In genomic region chr17:12865407-12865806, GRCm38 (mm10) we compare ENCODE assay signal across 26 mouse cellular contexts. TPM values are rescaled to one million over a fixed set of nuclear protein-coding genes. Genes with fewer than 3 reads are reported as not detected.
"Had no signal": no experiment of that assay in that cellular context is flagged by ENCODE, and none has a peak within 500 bp of the region (broad histone marks: within the 10 kb centered on the region; RNA-seq: fewer than 3 reads in every experiment).

No protein-coding gene starts in this region.

- H3K4me2 ChIP-seq: limb, embryonic 12.5 days; limb, embryonic 15.5 days; liver, embryonic 11.5 days; lung, embryonic 15.5 days; midbrain, embryonic 13.5 days; neural tube, embryonic 12.5 days; neural tube, embryonic 15.5 days had no signal

- H3K27ac ChIP-seq: limb, embryonic 12.5 days; limb, embryonic 15.5 days; liver, embryonic 14.5 days; lung, embryonic 15.5 days; midbrain, embryonic 10.5 days; midbrain, embryonic 13.5 days; neural tube, embryonic 12.5 days; neural tube, embryonic 15.5 days had no signal

- H3K4me1 ChIP-seq: midbrain, embryonic 10.5 days; midbrain, embryonic 13.5 days; neural tube, embryonic 12.5 days; neural tube, embryonic 15.5 days had no signal

- H3K9me3 ChIP-seq: limb, embryonic 12.5 days; limb, embryonic 15.5 days; lung, embryonic 15.5 days; midbrain, embryonic 10.5 days; midbrain, embryonic 13.5 days; neural tube, embryonic 12.5 days; neural tube, embryonic 15.5 days had no signal

- H3K36me3 ChIP-seq: limb, embryonic 12.5 days; limb, embryonic 15.5 days; lung, embryonic 15.5 days; midbrain, embryonic 10.5 days; midbrain, embryonic 13.5 days; neural tube, embryonic 12.5 days; neural tube, embryonic 15.5 days had no signal

- ATAC-seq: intestine, embryonic 16.5 days; liver, postnatal 0 days; midbrain, embryonic 13.5 days had no signal

- H3K27me3 ChIP-seq: limb, embryonic 12.5 days; limb, embryonic 15.5 days; lung, embryonic 15.5 days; neural tube, embryonic 12.5 days; neural tube, embryonic 15.5 days had no signal

- H3K4me3 ChIP-seq: limb, embryonic 12.5 days; limb, embryonic 15.5 days; lung, embryonic 15.5 days; midbrain, embryonic 10.5 days; midbrain, embryonic 13.5 days; neural tube, embryonic 12.5 days; neural tube, embryonic 15.5 days had no signal

- DNase-seq: kidney, adult 18-20 months; kidney, adult 9 months; kidney, postnatal 14 days; kidney, postnatal 4 days; left cerebral cortex, postnatal 4 days; liver, postnatal 0 days; lung, postnatal 10 days; lung, postnatal 36 days; thymus, adult 18-20 months; thymus, postnatal 36 days had no signal

- H3K9ac ChIP-seq: limb, embryonic 12.5 days; limb, embryonic 15.5 days; liver, embryonic 14.5 days; liver, postnatal 0 days; lung, embryonic 15.5 days; midbrain, embryonic 13.5 days; neural tube, embryonic 12.5 days; neural tube, embryonic 15.5 days had no signal

RNA-seq across cellular contexts. Expression of gene Mas1, which starts 2.5 kb away (rescaled TPM):
- total RNA-seq: megakaryocyte, adult 5-6 weeks had no signal
- polyA plus RNA-seq: midbrain, embryonic 13.5 days; small intestine, adult 2 months; spleen, adult 2 months had no signal

RNA-seq across cellular contexts. Expression of gene Mrgprh, which starts 10.4 kb away (rescaled TPM):
- total RNA-seq: layer of hippocampus, adult 18-20 months; layer of hippocampus, postnatal 14 days; left cerebral cortex, postnatal 4 days; megakaryocyte, adult 5-6 weeks had no signal
- polyA plus RNA-seq: intestine, embryonic 16.5 days; kidney, embryonic 16.5 days; liver, embryonic 11.5 days; liver, embryonic 14.5 days; liver, postnatal 0 days; lung, embryonic 15.5 days; midbrain, embryonic 10.5 days; midbrain, embryonic 13.5 days; neural tube, embryonic 12.5 days; neural tube, embryonic 15.5 days; small intestine, adult 2 months; spleen, adult 2 months had no signal
